Mouse (Mus musculus): ENCODE results near the gene Shoc2. TPM values are rescaled to one million over a fixed set of nuclear protein-coding genes. Genes with fewer than 3 reads are reported as not detected.

Shoc2 gene
- polyA plus RNA-seq, 1 experiment from 2014 or later, result 52.3 TPM

DNA sequence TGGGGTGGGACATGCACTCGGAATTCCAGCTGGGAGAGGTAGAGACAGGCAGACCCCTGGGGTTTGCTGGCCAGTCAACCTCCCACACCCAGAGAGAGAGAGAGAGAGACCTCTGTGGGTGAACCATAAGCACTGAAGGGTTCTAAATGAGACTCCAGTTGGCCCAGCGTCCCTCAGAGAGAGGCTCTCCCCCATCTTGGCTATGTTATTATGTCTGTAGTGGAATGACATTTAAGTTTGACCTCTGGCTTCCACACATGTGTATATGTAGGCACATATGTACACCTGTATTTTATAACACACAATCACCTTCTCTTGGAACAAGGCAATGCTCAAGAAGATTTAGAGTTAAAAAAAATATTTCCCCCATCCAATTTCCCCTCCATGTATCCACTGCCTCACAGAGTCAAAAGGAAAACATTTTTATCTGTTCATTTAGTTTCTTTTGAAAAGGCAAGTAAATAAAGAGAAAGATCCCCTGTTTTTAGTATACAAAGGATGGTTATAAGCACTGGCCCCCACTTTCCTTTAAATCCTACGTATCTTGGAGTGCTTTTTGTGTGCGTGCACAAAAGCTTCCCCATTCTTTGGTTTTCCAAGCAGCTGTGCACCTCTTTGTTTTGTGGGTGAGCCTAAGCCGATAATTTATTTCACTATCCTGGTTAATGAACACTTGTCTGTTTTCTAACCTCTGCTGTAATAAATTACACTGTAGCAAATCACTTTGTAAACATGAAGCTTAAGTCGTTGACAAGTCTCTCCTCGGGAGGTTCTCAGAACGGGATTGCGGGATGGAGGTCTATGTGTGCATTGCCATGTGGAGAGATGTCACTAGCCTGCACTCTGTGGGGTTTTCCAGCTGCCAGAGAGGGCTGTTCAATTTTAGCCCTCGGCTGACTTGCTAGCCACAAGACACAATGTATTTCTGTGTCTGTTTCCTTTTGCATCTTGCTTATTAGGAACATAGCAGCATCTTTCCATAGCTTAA is 132.6 kb downstream of the Shoc2 start:
- ATAC-seq (ENCODE audit: insufficient number of reproducible peaks, low FRiP score, low TSS enrichment, low read depth), result no peak
- no peaks in the 10 kb centered on the region for H3K4me1 ChIP-seq (ENCODE audit: control insufficient read depth, insufficient read depth, low read length)
- no peak overlapping the region for H3K27ac ChIP-seq (replicated peaks; ENCODE audit: low read depth, low read length)
- H3K9me3 ChIP-seq (ENCODE audit: control insufficient read depth, low read length), result no peaks in the 10 kb centered on the region
- H3K9ac ChIP-seq (ENCODE audit: low read length), result no peak overlapping the region
- no peak overlapping the region for H3K4me3 ChIP-seq (ENCODE audit: low read depth, low read length)
- H3K36me3 ChIP-seq (ENCODE audit: control insufficient read depth, insufficient read depth, low read length), result no peaks in the 10 kb centered on the region
- DNase-seq (ENCODE audit: low spot score), result no peak
- no peak overlapping the region for H3K4me2 ChIP-seq (ENCODE audit: low read depth, severe bottlenecking)
- no peaks in the 10 kb centered on the region for H3K27me3 ChIP-seq (ENCODE audit: control insufficient read depth, insufficient read depth, low read length)
- 44% methylated on average over 10 of the region's 10 CpGs for WGBS

DNA sequence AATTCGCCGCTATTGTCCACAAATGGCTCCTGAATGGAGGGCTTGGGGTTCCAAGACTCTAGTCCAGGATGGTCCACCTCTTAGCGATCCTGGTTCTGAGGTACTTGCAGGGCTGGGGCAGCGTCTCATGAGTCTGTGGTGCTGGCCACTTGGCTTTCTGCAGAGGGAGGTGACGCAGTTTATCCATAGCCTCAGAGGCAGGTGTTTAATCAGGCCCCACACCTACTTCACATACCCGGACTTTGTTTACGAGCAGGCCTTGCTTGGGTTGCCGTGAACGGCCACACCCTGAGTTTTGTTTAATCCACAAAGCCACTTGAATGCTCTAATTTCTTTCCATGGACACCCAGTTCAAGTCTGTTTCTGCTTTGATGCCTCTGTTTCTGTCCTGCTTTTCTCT is 137.2 kb downstream of the Shoc2 start:
- WGBS, result 81% methylated on average over 9 of the region's 9 CpGs
- H3K9me3 ChIP-seq (ENCODE audit: control insufficient read depth, low read length), result no peaks in the 10 kb centered on the region
- no peak overlapping the region for H3K4me2 ChIP-seq (ENCODE audit: low read depth, severe bottlenecking)
- no peaks in the 10 kb centered on the region for H3K4me1 ChIP-seq (ENCODE audit: control insufficient read depth, insufficient read depth, low read length)
- H3K36me3 ChIP-seq (ENCODE audit: control insufficient read depth, insufficient read depth, low read length), result no peaks in the 10 kb centered on the region
- ATAC-seq (ENCODE audit: insufficient number of reproducible peaks, low FRiP score, low TSS enrichment, low read depth) (no peak), DNase-seq (ENCODE audit: low spot score) (no peak)
- no peak overlapping the region for H3K4me3 ChIP-seq (ENCODE audit: low read depth, low read length)
- no peaks in the 10 kb centered on the region for H3K27me3 ChIP-seq (ENCODE audit: control insufficient read depth, insufficient read depth, low read length)
- no peak overlapping the region for H3K9ac ChIP-seq (ENCODE audit: low read length)
- no peak overlapping the region for H3K27ac ChIP-seq (replicated peaks; ENCODE audit: low read depth, low read length)

GRCm38 (mm10) chr19:54081716-54082165 is 137.6 kb downstream of the Shoc2 start:
- no peak for ATAC-seq (ENCODE audit: insufficient number of reproducible peaks, low FRiP score, low TSS enrichment, low read depth)
- no peak overlapping the region for H3K4me3 ChIP-seq (ENCODE audit: low read depth, low read length)
- H3K27ac ChIP-seq (replicated peaks; ENCODE audit: low read depth, low read length), result no peak overlapping the region
- H3K4me2 ChIP-seq (ENCODE audit: low read depth, severe bottlenecking), result no peak overlapping the region
- no peak for DNase-seq (ENCODE audit: low spot score)
- WGBS, result 91% methylated on average over 9 of the region's 9 CpGs
- H3K27me3 ChIP-seq (ENCODE audit: control insufficient read depth, insufficient read depth, low read length), result no peaks in the 10 kb centered on the region
- no peaks in the 10 kb centered on the region for H3K36me3 ChIP-seq (ENCODE audit: control insufficient read depth, insufficient read depth, low read length)
- no peaks in the 10 kb centered on the region for H3K9me3 ChIP-seq (ENCODE audit: control insufficient read depth, low read length)
- no peak overlapping the region for H3K9ac ChIP-seq (ENCODE audit: low read length)
- no peaks in the 10 kb centered on the region for H3K4me1 ChIP-seq (ENCODE audit: control insufficient read depth, insufficient read depth, low read length)

Other genes starting within 250 kb of the Shoc2 start
- 75.5 and 80.7 TPM in 2 replicates for gene Pdcd4, start 52.1 kb upstream of the Shoc2 start, polyA plus RNA-seq (2014; fragmentation: Nextera tagmentation; extraction: Ambion mirVana)
- 98.0 and 100 TPM in 2 replicates for gene Bbip1, start 321 bp downstream of the Shoc2 start, polyA plus RNA-seq (2014; fragmentation: Nextera tagmentation; extraction: Ambion mirVana)
- gene Adra2a, start 99.8 kb downstream of the Shoc2 start, polyA plus RNA-seq (2014; fragmentation: Nextera tagmentation; extraction: Ambion mirVana), result 0.14 TPM in 1 of 2 replicates, not detected in the other